Mouse (Mus musculus): ENCODE results near the gene Ust. TPM values are rescaled to one million over a fixed set of nuclear protein-coding genes. Genes with fewer than 3 reads are reported as not detected.
A peak's percentile ranks its signal among the peaks of the same experiment; 100 is the strongest.

Ust gene
- total RNA-seq, 2 experiments from 2014 or later = 30.3 to 32.6 TPM

DNA sequence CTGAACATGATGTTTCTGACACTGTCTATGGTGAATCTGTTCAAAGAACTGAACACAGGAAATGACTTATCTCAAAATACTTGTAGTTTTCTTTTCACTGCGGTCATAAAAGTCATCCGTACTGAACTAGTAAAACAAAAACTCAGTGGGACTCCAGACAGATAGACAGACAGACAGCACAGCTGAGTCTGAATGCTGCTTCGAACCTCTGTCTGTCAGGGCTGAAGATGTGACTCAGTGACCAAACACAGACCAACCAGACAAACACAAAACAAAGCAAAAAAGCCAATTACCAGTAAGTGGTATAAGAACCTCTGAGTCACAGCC is 12.4 kb downstream of the Ust start:
- intact Hi-C loops (cut with DNase I) = no loop called here

GRCm38 (mm10) chr10:8505346-8506246 is 13.0 kb downstream of the Ust start:
- intact Hi-C loops (cut with DNase I) = no loop called here
- no peak for DNase-seq (ENCODE audit: extremely low spot score in 1 of 2, low spot score in 2 of 2)

More for the DNA sequence above, 12.4 kb downstream of the Ust start:
- DNase-seq (ENCODE audit: extremely low spot score in 1 of 2, low spot score in 2 of 2) = no peak

- DNase-seq (ENCODE audit: extremely low spot score in 1 of 2, low spot score in 2 of 2) = peak in 1 of 2 experiments; percentile 35
Observed at GRCm38 (mm10) chr10:8504832-8505231, 13.8 kb downstream of the Ust start.

GRCm38 (mm10) chr10:8498951-8499891 is 19.4 kb downstream of the Ust start:
- intact Hi-C loops (cut with DNase I) = no loop called here
- no peak for DNase-seq (ENCODE audit: extremely low spot score in 1 of 2, low spot score in 2 of 2)

More at GRCm38 (mm10) chr10:8504832-8505231, 13.8 kb downstream of the Ust start:
- intact Hi-C loops (cut with DNase I) = no loop called here

DNA sequence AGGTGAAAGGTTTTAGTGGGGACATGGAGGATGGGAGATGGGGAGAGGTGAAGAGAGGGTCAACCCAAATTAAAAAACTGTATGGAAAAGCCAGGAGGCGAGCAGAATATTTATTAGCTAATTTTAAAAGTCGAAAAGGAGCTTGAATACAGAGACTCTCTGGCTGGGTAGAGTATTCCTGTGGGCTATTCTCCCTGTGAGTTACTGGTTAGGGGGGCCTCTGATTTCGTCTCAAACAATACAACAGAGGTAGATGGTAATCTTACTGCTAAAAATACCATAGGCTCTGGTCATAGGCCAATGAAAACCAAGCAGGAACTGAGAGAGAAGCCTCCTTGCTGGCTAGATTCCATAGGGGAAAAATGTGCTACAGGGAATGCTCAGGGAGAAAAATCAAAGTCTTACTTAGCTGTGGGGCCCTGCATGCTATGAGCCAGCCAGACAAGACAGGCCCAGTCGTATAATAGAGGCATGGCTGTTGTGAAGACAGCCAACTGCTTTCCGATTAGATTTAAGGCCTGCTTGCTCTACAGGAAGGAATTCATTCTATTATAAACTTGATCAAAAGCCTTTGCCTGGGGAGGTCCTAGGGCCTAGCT is 23.0 kb downstream of the Ust start:
- intact Hi-C loops (cut with DNase I) = no loop called here
- DNase-seq (ENCODE audit: extremely low spot score in 1 of 2, low spot score in 2 of 2) = no peak

DNA sequence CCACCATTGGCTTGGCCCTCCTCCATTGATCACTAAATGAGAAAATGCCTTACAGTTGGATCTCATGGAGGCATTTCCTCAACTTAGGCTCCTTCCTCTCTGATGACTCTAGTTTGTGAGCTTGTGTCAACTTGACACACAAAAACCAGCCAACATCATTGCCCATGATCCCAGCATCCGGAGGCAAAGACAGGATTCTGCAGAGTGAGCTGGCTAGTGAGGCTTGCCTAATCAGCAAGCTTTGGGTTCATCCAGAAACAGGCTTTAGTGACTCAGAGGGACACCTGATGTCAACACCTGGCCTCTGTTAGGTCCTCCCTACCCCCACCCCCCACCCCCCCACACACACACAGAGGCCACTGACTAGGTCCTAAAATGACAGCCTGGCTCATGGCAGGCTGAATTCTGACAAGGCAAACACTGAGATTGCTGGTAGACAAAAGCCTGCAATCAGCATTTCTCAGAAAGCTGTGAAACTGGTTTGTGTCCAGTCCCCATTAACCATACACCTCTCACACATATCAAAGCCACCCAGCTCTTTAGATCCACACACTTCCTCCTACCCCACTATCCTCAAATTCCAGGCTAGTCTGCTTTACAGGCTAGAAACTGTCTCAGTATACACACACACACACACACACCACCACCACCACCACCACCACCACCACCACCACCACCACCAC is 26.6 kb downstream of the Ust start:
- intact Hi-C loops (cut with DNase I) = no loop called here
- DNase-seq (ENCODE audit: extremely low spot score in 1 of 2, low spot score in 2 of 2) = no peak

DNA sequence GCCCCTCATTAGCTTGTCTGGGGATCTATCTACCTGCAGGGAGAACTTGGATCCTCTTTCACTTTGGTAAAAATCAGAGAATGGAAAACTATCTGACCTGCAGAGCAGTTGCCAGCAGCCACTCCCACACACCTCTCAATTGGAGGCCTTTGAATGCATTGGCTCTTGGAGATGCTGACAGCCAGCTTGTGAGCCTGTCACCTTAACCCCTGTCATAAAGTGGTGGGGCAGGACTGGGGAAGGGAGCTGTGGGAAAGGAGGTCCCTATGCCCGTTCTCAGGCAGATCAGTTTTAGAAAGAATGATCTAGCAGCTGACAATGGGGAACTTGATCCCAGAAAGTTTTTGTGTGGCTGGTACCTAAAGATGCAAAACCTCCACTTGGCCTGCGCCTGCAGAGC is 31.2 kb downstream of the Ust start:
- DNase-seq (ENCODE audit: extremely low spot score in 1 of 2, low spot score in 2 of 2) = no peak
- intact Hi-C loops (cut with DNase I) = no loop called here

- intact Hi-C loops (cut with DNase I) = no loop called here
- no peak for DNase-seq (ENCODE audit: extremely low spot score in 1 of 2, low spot score in 2 of 2)
Observed at GRCm38 (mm10) chr10:8484487-8484886, 34.1 kb downstream of the Ust start.

- DNase-seq (ENCODE audit: extremely low spot score in 1 of 2, low spot score in 2 of 2) = no peak
- intact Hi-C loops (cut with DNase I) = no loop called here
Observed at GRCm38 (mm10) chr10:8482779-8483178, 35.8 kb downstream of the Ust start.

DNA sequence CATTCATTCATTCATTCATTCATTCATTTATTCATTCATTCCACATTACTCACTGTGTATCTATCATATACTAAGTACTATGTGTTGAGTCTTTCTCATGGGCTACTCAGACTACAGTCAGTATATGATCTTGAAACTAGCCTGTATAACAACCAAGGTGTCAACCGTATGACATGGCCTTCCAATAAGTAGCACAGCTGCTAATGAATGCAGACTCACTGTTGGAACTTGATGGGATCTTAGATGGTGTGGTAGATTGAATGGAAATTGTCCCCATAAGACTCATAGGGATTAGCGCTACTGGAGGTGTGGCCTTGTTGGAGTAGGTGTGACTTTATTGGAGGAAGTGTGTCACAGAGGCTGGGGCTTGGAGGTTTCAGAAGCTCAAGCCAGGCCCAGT is 38.8 kb downstream of the Ust start:
- no peak for DNase-seq (ENCODE audit: extremely low spot score in 1 of 2, low spot score in 2 of 2)
- intact Hi-C loops (cut with DNase I) = no loop called here

DNA sequence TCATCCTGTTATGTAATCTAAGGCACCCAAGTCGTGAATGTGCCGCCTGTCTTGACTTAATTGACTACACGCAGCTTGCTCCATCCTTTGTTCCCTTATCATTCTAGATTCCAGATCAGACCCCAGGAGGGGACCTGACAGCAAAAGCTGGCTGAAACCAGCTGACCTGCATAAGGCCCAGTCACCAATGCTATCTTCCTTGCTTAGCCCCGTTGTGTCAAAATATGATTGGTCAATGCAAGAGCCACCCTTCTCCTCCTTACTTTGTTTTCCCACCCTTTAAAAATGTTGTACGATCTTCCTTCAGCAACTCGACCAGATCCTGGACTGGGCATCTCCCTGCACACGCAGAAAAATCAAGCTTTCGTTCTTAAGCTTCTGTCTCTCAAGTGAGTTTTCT is 40.7 kb downstream of the Ust start:
- intact Hi-C loops (cut with DNase I) = no loop called here

GRCm38 (mm10) chr10:8471995-8472394 is 46.6 kb downstream of the Ust start:
- intact Hi-C loops (cut with DNase I) = no loop called here
- DNase-seq (ENCODE audit: extremely low spot score in 1 of 2, low spot score in 2 of 2) = no peak

More for the DNA sequence above, 40.7 kb downstream of the Ust start:
- DNase-seq (ENCODE audit: extremely low spot score in 1 of 2, low spot score in 2 of 2) = no peak

- no peak for DNase-seq (ENCODE audit: extremely low spot score in 1 of 2, low spot score in 2 of 2)
- intact Hi-C loops (cut with DNase I) = no loop called here
Observed at GRCm38 (mm10) chr10:8471012-8471411, 47.6 kb downstream of the Ust start.

- intact Hi-C loops (cut with DNase I) = no loop called here
- no peak for DNase-seq (ENCODE audit: extremely low spot score in 1 of 2, low spot score in 2 of 2)
Observed at GRCm38 (mm10) chr10:8469516-8469915, 49.1 kb downstream of the Ust start.

- no peak for DNase-seq (ENCODE audit: extremely low spot score in 1 of 2, low spot score in 2 of 2)
- intact Hi-C loops (cut with DNase I) = no loop called here
Observed at GRCm38 (mm10) chr10:8468651-8469386, 49.8 kb downstream of the Ust start.

DNA sequence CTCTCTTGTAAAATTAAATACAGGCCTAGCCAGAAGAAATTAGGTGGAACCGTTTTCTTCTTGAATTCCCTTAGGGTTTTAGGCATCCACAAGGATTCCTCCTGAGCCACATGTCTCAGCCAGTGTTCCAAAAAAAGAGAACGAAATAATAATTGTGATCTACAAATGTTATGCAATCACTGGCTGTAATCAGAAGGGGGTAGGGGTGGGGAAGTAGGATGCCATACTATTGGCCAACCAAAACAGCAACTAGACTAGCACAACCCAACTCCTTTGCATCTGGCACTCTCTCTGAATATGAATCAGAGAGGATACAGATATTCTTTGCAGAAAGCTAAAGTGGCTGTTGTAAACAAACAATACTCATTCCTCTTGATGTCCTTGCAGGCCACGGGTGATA is 52.7 kb downstream of the Ust start:
- DNase-seq (ENCODE audit: extremely low spot score in 1 of 2, low spot score in 2 of 2) = no peak
- intact Hi-C loops (cut with DNase I) = no loop called here

DNA sequence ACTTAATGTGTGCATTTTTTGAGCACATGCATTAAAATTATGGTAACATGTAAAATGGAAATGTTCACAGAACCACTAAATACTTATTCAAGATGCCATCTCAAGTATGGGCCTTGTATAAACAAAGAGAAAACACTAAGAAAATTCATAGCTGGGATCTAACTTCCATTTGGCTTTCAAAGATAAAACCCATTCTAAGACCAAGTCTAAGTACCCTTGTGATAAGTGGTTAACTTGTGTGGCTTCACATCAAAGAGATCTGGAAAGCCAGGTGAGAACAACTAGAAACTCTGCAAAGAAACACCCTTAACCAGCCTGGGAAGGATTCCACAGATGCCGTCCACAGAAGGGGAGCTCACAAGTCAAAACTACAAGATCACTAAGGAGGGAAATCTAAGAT is 53.4 kb downstream of the Ust start:
- intact Hi-C loops (cut with DNase I) = no loop called here

DNA sequence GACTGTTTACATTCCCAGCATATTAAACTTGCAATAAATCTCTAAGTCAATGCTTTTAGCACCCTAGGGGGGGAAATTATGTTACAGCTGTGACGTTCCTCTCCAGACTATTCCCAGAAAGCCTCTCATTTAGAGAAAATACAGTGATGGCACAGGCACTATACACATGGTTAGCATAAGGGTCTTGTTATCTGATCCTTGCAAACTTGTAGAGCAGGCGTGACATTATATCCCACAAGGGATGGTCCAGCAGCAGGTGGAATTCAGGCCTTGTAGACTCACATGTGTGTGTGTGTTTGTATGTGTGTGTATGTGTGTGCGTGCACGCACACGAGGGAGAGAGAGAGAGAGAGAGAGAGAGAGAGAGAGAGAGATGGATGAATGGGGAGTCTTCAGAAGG is 57.3 kb downstream of the Ust start:
- intact Hi-C loops (cut with DNase I) = no loop called here
- no peak for DNase-seq (ENCODE audit: extremely low spot score in 1 of 2, low spot score in 2 of 2)

More for the DNA sequence above, 53.4 kb downstream of the Ust start:
- DNase-seq (ENCODE audit: extremely low spot score in 1 of 2, low spot score in 2 of 2) = no peak
